Mouse (Mus musculus): ENCODE measurements around the gene Ssr2. TPM values are rescaled to one million over a fixed set of nuclear protein-coding genes. Genes with fewer than 3 reads are reported as not detected.

Gene Ssr2
- polyA plus RNA-seq, 1 experiment from 2014 or later: 301 TPM

DNA sequence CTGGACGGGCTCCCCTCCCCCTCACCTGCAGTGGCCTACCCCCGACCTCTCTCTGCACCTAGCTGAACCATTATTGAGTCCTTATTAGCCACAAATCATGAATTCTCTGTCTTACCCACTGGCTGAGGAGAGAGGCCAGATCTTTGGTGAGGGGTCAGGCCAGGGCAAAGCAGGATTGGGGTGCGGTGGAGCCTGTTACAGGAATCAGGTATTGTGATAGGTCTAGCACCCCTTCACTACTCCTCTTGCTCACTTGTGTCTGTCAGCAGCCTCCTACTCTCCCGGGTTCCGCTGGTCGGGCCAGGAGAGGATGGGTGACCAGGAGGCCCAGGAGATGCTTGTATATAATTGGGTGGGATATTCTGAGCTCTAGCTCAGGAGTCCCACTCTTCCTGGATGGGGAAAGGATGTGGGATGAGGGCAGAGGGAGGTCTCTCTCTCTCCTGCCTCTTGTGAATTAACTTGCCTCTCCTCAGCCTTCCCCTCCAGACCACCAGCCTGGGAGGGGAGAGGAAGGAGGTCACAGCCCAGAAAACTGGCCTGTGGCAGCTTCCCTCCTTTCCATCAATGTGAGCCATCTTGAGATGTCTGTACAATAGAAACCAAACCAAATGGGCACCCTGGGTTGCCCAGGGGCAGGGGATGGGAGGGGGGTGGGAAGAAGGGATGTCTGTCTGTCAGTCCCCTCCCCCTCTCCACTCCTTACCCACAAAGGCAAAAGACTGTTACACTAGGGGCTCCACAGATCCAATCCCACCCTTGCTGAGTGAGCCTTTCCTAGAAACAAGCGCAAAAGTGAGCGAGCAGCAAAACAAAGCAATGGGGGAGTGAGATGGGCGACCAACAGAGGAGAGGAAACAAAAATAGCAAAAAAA lies 37.2 kb upstream of the Ssr2 start:
- H3K27me3 ChIP-seq (ENCODE audit: control insufficient read depth, insufficient read depth, low read length): no peaks in the 10 kb centered on the region
- no peak overlapping the region for H3K27ac ChIP-seq (ENCODE audit: low read length)
- H3K9me3 ChIP-seq (ENCODE audit: control insufficient read depth, low read depth, low read length): no peaks in the 10 kb centered on the region
- ATAC-seq (ENCODE audit: insufficient number of reproducible peaks, insufficient read depth, low FRiP score, low read depth): no peak
- no peak overlapping the region for H3K4me2 ChIP-seq (replicated peaks; ENCODE audit: low read depth, low read length)
- peaks cover 39% of the 10 kb centered on the region for H3K36me3 ChIP-seq (ENCODE audit: control insufficient read depth, insufficient read depth, low read length)
- H3K4me1 ChIP-seq (ENCODE audit: control insufficient read depth, insufficient read depth, low read length): peaks cover 54% of the 10 kb centered on the region
- H3K9ac ChIP-seq (replicated peaks; ENCODE audit: low read depth, low read length): 0 out of 2 replicates have a peak overlapping the region, but pooled peaks have one; percentile 7
- no peak overlapping the region for H3K4me3 ChIP-seq (ENCODE audit: low read depth, low read length)
- WGBS: 50% methylated on average over 9 of the region's 9 CpGs

DNA sequence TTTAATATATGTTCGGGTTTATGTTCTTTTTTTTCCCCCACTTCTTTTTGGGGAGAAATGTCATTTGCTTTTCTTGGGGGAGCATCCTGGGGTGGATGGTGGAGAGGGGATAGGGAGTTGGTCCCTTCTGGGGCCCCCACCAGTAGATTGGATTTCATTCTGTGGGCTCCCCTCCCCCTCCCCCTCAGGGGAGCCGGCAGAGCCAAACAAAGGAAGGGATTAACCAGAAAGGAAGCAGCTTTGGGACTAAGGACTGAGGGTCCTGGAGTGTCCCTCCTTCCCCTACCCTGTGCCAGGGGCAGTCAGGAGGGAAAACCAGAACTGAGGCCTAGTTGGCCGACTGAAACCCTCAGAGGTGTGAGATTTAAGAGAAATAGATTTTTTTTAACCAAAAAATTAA lies 36.3 kb upstream of the Ssr2 start:
- Histone ChIP-seq H3K9me3 (ENCODE audit: control insufficient read depth, low read depth, low read length) (no peaks in the 10 kb centered on the region), H3K4me2 (replicated peaks; ENCODE audit: low read depth, low read length) (no peak overlapping the region), H3K9ac (replicated peaks; ENCODE audit: low read depth, low read length) (no peak overlapping the region; the same call in 1 of the 2 replicates), H3K4me1 (ENCODE audit: control insufficient read depth, insufficient read depth, low read length) (peaks cover 51% of the 10 kb centered on the region), H3K36me3 (ENCODE audit: control insufficient read depth, insufficient read depth, low read length) (peaks cover 39% of the 10 kb centered on the region), H3K27ac (ENCODE audit: low read length) (no peak overlapping the region), H3K27me3 (ENCODE audit: control insufficient read depth, insufficient read depth, low read length) (no peaks in the 10 kb centered on the region), H3K4me3 (ENCODE audit: low read depth, low read length) (no peak overlapping the region)
- ATAC-seq (ENCODE audit: insufficient number of reproducible peaks, insufficient read depth, low FRiP score, low read depth): no peak
- WGBS: 29% methylated on average over 3 of the region's 3 CpGs

DNA sequence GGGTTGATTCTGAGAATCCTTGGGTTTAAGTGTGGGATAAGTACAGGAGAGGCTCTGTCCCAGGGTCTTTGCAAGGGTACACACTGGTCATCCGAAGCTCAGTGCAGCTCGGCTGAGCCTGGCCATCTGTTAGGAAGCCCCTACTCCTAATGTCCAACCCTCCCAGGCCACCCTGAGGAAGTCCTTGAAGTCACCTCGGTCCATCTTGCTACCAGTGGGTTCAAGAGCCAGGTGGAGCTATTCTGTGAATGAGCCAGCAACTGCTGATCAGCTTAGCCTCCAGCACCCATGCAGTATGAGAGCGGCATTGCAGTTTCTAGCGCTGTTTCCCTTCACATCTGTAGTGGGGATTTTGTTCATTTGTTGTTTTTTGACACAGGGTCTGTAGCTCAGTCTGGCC lies 35.6 kb upstream of the Ssr2 start:
- Histone ChIP-seq H3K36me3 (ENCODE audit: control insufficient read depth, insufficient read depth, low read length) (peaks cover 39% of the 10 kb centered on the region), H3K9ac (replicated peaks; ENCODE audit: low read depth, low read length) (no peak overlapping the region), H3K27me3 (ENCODE audit: control insufficient read depth, insufficient read depth, low read length) (no peaks in the 10 kb centered on the region), H3K4me1 (ENCODE audit: control insufficient read depth, insufficient read depth, low read length) (peaks cover 44% of the 10 kb centered on the region), H3K9me3 (ENCODE audit: control insufficient read depth, low read depth, low read length) (no peaks in the 10 kb centered on the region), H3K4me2 (replicated peaks; ENCODE audit: low read depth, low read length) (no peak overlapping the region), H3K27ac (ENCODE audit: low read length) (no peak overlapping the region), H3K4me3 (ENCODE audit: low read depth, low read length) (no peak overlapping the region)
- WGBS: 69% methylated on average over 5 of the region's 5 CpGs
- ATAC-seq (ENCODE audit: insufficient number of reproducible peaks, insufficient read depth, low FRiP score, low read depth): no peak

DNA sequence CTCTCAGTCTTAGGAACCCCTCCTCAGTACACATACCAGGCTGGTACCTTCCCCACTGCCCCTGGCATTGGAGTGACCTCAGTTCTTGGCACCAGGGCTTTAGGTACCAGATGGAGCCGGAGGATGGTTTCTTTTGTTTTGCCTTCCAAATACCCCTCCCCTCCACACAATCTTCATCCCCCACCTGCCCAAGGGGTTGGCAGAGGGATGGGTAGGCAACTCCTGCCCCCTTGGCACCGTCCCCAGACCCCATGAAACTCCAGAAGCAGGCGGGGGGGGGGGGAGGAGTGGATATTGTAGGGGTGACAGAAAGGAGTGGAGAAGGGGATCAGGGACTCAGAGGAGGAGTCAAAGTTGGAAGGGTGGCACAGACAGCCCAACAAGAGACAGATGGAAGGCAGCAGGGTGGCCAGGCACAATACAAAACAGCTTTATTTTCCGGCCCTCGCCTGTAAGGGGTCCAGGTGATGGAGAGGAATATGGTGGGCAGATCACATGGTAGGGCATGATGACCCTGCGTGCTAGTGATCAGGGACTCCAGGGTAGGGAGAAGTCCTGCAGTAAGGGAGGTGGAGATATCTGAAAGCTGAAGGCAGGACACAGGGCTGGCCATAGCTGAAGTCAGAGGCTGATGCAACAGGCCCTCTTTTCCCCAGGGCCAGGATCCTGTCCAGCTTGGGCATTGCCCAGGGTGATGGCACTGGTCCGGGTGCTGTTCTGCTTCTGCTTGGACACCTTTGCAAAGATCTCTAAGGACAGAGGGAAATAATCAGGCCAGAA lies 33.9 kb upstream of the Ssr2 start:
- Histone ChIP-seq H3K4me1 (ENCODE audit: control insufficient read depth, insufficient read depth, low read length) (peaks cover 29% of the 10 kb centered on the region), H3K36me3 (ENCODE audit: control insufficient read depth, insufficient read depth, low read length) (peaks cover 28% of the 10 kb centered on the region), H3K27ac (ENCODE audit: low read length) (no peak overlapping the region), H3K9ac (replicated peaks; ENCODE audit: low read depth, low read length) (no peak overlapping the region), H3K9me3 (ENCODE audit: control insufficient read depth, low read depth, low read length) (no peaks in the 10 kb centered on the region), H3K27me3 (ENCODE audit: control insufficient read depth, insufficient read depth, low read length) (no peaks in the 10 kb centered on the region), H3K4me3 (ENCODE audit: low read depth, low read length) (no peak overlapping the region), H3K4me2 (replicated peaks; ENCODE audit: low read depth, low read length) (no peak overlapping the region)
- ATAC-seq (ENCODE audit: insufficient number of reproducible peaks, insufficient read depth, low FRiP score, low read depth): no peak
- WGBS: 63% methylated on average over 7 of the region's 7 CpGs

DNA sequence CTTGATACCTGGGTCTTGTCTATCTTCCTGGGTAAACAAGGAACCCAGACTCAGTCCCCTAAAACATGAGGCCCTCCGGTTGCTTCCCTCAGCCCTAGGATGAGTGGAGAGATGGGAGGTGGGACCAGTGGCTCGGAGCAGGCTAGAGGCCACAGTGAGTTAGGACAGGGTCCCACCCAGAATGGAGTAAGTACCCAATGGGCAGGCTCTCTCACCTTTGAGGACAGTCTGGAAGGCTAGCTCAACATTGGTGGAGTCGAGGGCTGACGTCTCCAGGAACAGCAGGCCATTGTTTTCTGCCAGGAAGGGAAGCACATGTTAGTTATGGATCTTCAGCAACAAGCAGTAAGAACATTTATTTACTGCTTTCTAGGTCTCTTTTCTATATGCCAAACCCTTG lies 33.2 kb upstream of the Ssr2 start:
- Histone ChIP-seq H3K27ac (ENCODE audit: low read length) (no peak overlapping the region), H3K4me1 (ENCODE audit: control insufficient read depth, insufficient read depth, low read length) (peaks cover 23% of the 10 kb centered on the region; the same call in 1 of the 2 replicates), H3K9me3 (ENCODE audit: control insufficient read depth, low read depth, low read length) (no peaks in the 10 kb centered on the region), H3K27me3 (ENCODE audit: control insufficient read depth, insufficient read depth, low read length) (no peaks in the 10 kb centered on the region), H3K4me2 (replicated peaks; ENCODE audit: low read depth, low read length) (no peak overlapping the region), H3K9ac (replicated peaks; ENCODE audit: low read depth, low read length) (no peak overlapping the region), H3K36me3 (ENCODE audit: control insufficient read depth, insufficient read depth, low read length) (peaks cover 22% of the 10 kb centered on the region), H3K4me3 (ENCODE audit: low read depth, low read length) (no peak overlapping the region)
- 50% methylated on average over 4 of the region's 4 CpGs for WGBS
- no peak for ATAC-seq (ENCODE audit: insufficient number of reproducible peaks, insufficient read depth, low FRiP score, low read depth)

DNA sequence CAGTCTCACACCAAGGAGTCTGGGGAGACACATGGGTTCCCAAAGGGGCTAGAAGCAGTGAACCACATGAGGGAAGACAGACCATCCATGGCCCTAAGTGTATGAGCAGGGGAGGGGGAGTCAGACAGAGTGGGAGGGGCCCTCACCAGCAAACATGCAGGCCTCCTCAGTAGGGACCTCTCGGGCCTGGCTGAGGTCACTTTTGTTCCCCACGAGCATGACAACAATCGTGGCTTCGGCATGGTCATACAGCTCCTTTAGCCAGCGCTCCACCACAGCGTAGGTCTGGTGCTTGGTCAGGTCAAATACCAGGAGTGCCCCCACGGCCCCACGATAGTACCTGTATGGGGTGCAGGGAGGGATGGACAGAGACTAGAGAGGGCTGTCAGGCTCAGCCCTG lies 32.5 kb upstream of the Ssr2 start:
- no peak overlapping the region for H3K9ac ChIP-seq (replicated peaks; ENCODE audit: low read depth, low read length)
- no peaks in the 10 kb centered on the region for H3K9me3 ChIP-seq (ENCODE audit: control insufficient read depth, low read depth, low read length)
- no peak overlapping the region for H3K4me2 ChIP-seq (replicated peaks; ENCODE audit: low read depth, low read length)
- H3K36me3 ChIP-seq (ENCODE audit: control insufficient read depth, insufficient read depth, low read length): peaks cover 15% of the 10 kb centered on the region
- ATAC-seq (ENCODE audit: insufficient number of reproducible peaks, insufficient read depth, low FRiP score, low read depth): no peak
- H3K27ac ChIP-seq (ENCODE audit: low read length): no peak overlapping the region
- H3K27me3 ChIP-seq (ENCODE audit: control insufficient read depth, insufficient read depth, low read length): no peaks in the 10 kb centered on the region
- WGBS: 84% methylated on average over 8 of the region's 8 CpGs
- H3K4me3 ChIP-seq (ENCODE audit: low read depth, low read length): no peak overlapping the region
- H3K4me1 ChIP-seq (ENCODE audit: control insufficient read depth, insufficient read depth, low read length): peaks cover 17% of the 10 kb centered on the region; the same call in 1 of the 2 replicates

DNA sequence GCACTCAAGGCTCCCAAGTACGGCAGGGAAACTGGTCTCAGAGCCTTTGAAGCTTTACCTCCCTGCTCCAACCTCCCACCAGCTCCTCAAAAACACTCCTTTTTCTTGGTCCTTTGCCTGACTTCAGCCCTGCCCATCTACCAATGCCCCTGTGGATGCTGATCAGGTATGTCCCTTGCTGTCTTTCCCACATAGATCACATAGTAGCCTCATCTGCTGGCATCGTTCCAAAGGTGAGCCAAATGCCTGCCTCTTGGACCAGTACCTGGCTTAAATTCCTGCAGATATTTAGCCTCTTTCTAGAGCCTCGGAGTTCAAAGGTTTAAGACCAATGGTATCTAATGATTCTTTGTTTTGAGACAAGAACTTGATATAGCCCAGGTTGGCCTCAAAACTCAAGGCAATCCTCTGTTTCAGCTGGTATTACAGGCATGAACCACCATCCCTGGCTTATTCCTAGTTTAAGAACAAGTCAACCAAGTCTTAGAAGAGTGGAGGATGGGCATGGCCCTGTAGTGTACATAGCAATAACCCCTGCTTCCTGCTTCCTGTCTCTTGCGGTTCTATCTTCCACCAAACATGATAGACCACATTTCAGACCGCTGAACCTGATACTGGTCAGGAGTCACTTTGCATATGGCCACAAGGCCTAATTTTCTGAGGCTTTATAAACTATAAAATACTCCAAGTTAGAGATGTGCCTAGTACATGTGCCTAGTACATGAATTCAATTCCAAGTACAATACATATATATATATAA lies 31.8 kb upstream of the Ssr2 start:
- Histone ChIP-seq H3K9me3 (ENCODE audit: control insufficient read depth, low read depth, low read length) (no peaks in the 10 kb centered on the region), H3K4me2 (replicated peaks; ENCODE audit: low read depth, low read length) (no peak overlapping the region), H3K27ac (ENCODE audit: low read length) (no peak overlapping the region), H3K27me3 (ENCODE audit: control insufficient read depth, insufficient read depth, low read length) (no peaks in the 10 kb centered on the region), H3K9ac (replicated peaks; ENCODE audit: low read depth, low read length) (no peak overlapping the region), H3K4me1 (ENCODE audit: control insufficient read depth, insufficient read depth, low read length) (peaks cover 10% of the 10 kb centered on the region; the same call in 1 of the 2 replicates), H3K4me3 (ENCODE audit: low read depth, low read length) (no peak overlapping the region), H3K36me3 (ENCODE audit: control insufficient read depth, insufficient read depth, low read length) (peaks cover 8% of the 10 kb centered on the region; the same call in 1 of the 2 replicates)
- 69% methylated on average over 5 of the region's 5 CpGs for WGBS
- no peak for ATAC-seq (ENCODE audit: insufficient number of reproducible peaks, insufficient read depth, low FRiP score, low read depth)

DNA sequence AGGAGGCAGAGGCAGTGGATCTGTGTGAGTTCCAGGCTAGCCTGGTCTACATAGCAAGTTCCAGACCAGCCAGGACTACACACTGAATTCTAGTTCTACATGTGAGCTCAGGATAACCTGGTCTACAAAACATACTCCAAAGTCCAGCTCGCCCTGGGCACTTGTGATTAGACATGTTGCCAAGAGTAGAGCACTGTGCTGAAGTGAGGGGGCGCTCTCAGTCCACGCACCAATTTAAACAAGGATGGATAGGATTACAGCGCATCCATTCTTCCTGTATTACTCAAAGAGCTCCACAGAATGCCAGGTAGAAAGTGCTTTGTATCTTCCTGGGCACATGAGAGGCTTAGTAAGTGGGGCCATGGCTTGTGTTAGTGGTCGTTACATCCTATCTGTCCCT lies 31.2 kb upstream of the Ssr2 start:
- H3K27ac ChIP-seq (ENCODE audit: low read length): no peak overlapping the region
- no peaks in the 10 kb centered on the region for H3K9me3 ChIP-seq (ENCODE audit: control insufficient read depth, low read depth, low read length)
- H3K4me2 ChIP-seq (replicated peaks; ENCODE audit: low read depth, low read length): no peak overlapping the region
- H3K36me3 ChIP-seq (ENCODE audit: control insufficient read depth, insufficient read depth, low read length): peaks cover 8% of the 10 kb centered on the region; the same call in 1 of the 2 replicates
- no peak overlapping the region for H3K9ac ChIP-seq (replicated peaks; ENCODE audit: low read depth, low read length)
- ATAC-seq (ENCODE audit: insufficient number of reproducible peaks, insufficient read depth, low FRiP score, low read depth): no peak
- no peak overlapping the region for H3K4me3 ChIP-seq (ENCODE audit: low read depth, low read length)
- H3K4me1 ChIP-seq (ENCODE audit: control insufficient read depth, insufficient read depth, low read length): 0 out of 2 replicates have a peak, but pooled peaks cover 6% of the 10 kb centered on the region
- 37% methylated on average over 5 of the region's 5 CpGs for WGBS
- H3K27me3 ChIP-seq (ENCODE audit: control insufficient read depth, insufficient read depth, low read length): no peaks in the 10 kb centered on the region

Measured in stomach, embryonic 14.5 days (tissue).